ENCODE assay signal across 12 mouse cellular contexts in genomic region chr10:63880462-63880903, GRCm38 (mm10). TPM values are rescaled to one million over a fixed set of nuclear protein-coding genes. Genes with fewer than 3 reads are reported as not detected.
A peak's percentile ranks its signal among the peaks of the same experiment; 100 is the strongest.
DNase-seq lines count a peak whose midpoint lies in the region; ATAC-seq and TF ChIP-seq lines count a peak whose summit lies in the region.
"Had no signal": no experiment of that assay in that cellular context is flagged by ENCODE, and none has a peak within 500 bp of the region (broad histone marks: within the 10 kb centered on the region; RNA-seq: fewer than 3 reads in every experiment).

No protein-coding gene starts in this region.

- no peaks in the 10 kb centered on the region for H3K36me3 ChIP-seq in liver, postnatal 0 days (replicated peaks; ENCODE audit: insufficient read depth, low read length)
- H3K36me3 ChIP-seq: G1E; hindbrain, embryonic 15.5 days; limb, embryonic 15.5 days; neural tube, embryonic 13.5 days had no signal

- ATAC-seq in liver, postnatal 0 days = no peak

- H3K27me3 ChIP-seq in liver, postnatal 0 days (ENCODE audit: insufficient read depth, low read length) = no peaks in the 10 kb centered on the region
- H3K27me3 ChIP-seq: hindbrain, embryonic 15.5 days; limb, embryonic 15.5 days; neural tube, embryonic 13.5 days had no signal

- TF ChIP-seq CTCF in liver, postnatal 0 days (IDR thresholded peaks at IDR 0.05; ENCODE audit: low read depth) = no peak

- 79% methylated on average over 5 of the region's 5 CpGs for WGBS in liver, postnatal 0 days (ENCODE audit: insufficient replicate concordance)

- H3K4me3 ChIP-seq in liver, postnatal 0 days (ENCODE audit: low read depth, low read length) = no peak overlapping the region
- H3K4me3 ChIP-seq: hindbrain, embryonic 15.5 days; limb, embryonic 15.5 days; neural tube, embryonic 13.5 days had no signal

- H3K4me1 ChIP-seq in liver, postnatal 0 days (ENCODE audit: insufficient read depth) = no peaks in the 10 kb centered on the region
- H3K4me1 ChIP-seq: hindbrain, embryonic 15.5 days; limb, embryonic 15.5 days; neural tube, embryonic 13.5 days had no signal

- no peak for TF ChIP-seq EP300 in liver, postnatal 0 days (IDR thresholded peaks at IDR 0.05; ENCODE audit: low read depth)

- intact Hi-C loops in heart, postnatal 10 days (cut with DNase I) = no loop called here

- peak; percentile 10 for DNase-seq in kidney, postnatal 14 days
- no peak for DNase-seq in kidney, adult 18-20 months
- DNase-seq in cerebellum, adult 9-11 months = peak; percentile 87
- DNase-seq in heart, postnatal 10 days = peak; percentile 84 to 86
- peak; percentile 66 for DNase-seq in lung, postnatal 14 days
- DNase-seq in liver, postnatal 0 days = no peak
- DNase-seq in c-Kit-positive CD71-positive TER-119-positive erythroid progenitor cells, embryonic 14.5 days (ENCODE audit: low spot score) = no peak
- DNase-seq in liver = no peak

- H3K27ac ChIP-seq in liver, postnatal 0 days (ENCODE audit: low read depth) = no peak overlapping the region
- H3K27ac ChIP-seq: hindbrain, embryonic 15.5 days; limb, embryonic 15.5 days; neural tube, embryonic 13.5 days had no signal

- H3K4me2 ChIP-seq in liver, postnatal 0 days (ENCODE audit: low read depth, low read length) = no peak overlapping the region
- H3K4me2 ChIP-seq: hindbrain, embryonic 15.5 days; limb, embryonic 15.5 days; neural tube, embryonic 13.5 days had no signal

- H3K9ac ChIP-seq in liver, postnatal 0 days (replicated peaks) = no peak overlapping the region
- H3K9ac ChIP-seq: hindbrain, embryonic 15.5 days; limb, embryonic 15.5 days; neural tube, embryonic 13.5 days had no signal

- H3K9me3 ChIP-seq in liver, postnatal 0 days (ENCODE audit: low read length) = no peaks in the 10 kb centered on the region
- H3K9me3 ChIP-seq: hindbrain, embryonic 15.5 days; limb, embryonic 15.5 days; neural tube, embryonic 13.5 days had no signal

RNA-seq across cellular contexts. Expression of gene Gm10118, which starts 46.8 kb away (rescaled TPM):
- total RNA-seq in heart, postnatal 10 days (2021) = not detected
- not detected in 2 replicates for polyA plus RNA-seq in liver, postnatal 0 days (2015; fragmentation: Nextera tagmentation; extraction: Ambion mirVana)
- polyA plus RNA-seq: G1E had no signal

Comparison
In these comparisons a context has a peak if more than half of its experiments do, and no peak if none do; other contexts are left out.
1. DNase-seq: peak in kidney, postnatal 14 days (single experiment), cerebellum, adult 9-11 months (single experiment), heart, postnatal 10 days (2 of 2) and lung, postnatal 14 days (single experiment); none in kidney, adult 18-20 months (single experiment), liver, postnatal 0 days (single experiment), c-Kit-positive CD71-positive TER-119-positive erythroid progenitor cells, embryonic 14.5 days (single experiment) and liver (single experiment).